In the genomic region with DNA sequence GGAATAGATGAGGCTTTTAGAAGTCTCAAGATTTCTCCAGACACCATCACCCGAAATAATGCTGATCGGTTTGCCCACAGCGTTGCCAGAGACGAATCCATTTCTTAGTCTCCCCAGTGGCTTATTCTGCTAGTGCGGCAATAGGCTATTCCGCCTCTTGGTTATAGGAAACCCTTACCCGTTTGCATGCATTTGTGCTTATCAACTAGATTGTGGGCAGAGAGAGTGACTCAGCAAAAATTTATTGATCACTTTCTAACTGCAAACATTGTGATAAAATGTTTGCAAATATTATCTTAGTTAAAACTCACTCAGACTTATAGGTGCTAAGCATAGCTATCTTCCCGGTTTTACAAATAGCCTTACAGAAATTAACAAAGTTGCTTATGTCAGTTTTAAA, we compare ENCODE assay signal across 2 mouse cellular contexts.
A peak's percentile ranks its signal among the peaks of the same experiment; 100 is the strongest.
TF ChIP-seq lines count a peak whose summit lies in the region.

No protein-coding gene starts in this region.

TF ChIP-seq in ES-E14, 5 proteins besides CTCF, POLR2A, EP300 and RAD21:
- TF ChIP-seq ZNF384 (IDR thresholded peaks at IDR 0.05; ENCODE audit: low read depth, low read length) (no peak), CHD2 (IDR thresholded peaks at IDR 0.05; ENCODE audit: low read depth, low read length) (no peak), ZC3H11A (IDR thresholded peaks at IDR 0.05; ENCODE audit: borderline replicate concordance, low read depth, low read length) (no peak), MAFK (IDR thresholded peaks at IDR 0.05; ENCODE audit: insufficient read depth, low read depth, low read length) (0 out of 2 replicates have a peak, but pooled peaks have one; percentile 63)

TF ChIP-seq in MEL, 35 proteins besides CTCF, POLR2A, EP300 and RAD21:
- TF ChIP-seq POLR2AphosphoS2 (IDR thresholded peaks at IDR 0.05; ENCODE audit: low read length) (no peak), CHD2 (IDR thresholded peaks at IDR 0.05; ENCODE audit: low read length) (no peak), KAT2A (conservative IDR thresholded peaks at IDR 0.05; ENCODE audit: low read depth, low read length) (no peak), USF1 (IDR thresholded peaks at IDR 0.05; ENCODE audit: low read depth, low read length) (no peak), TBP (IDR thresholded peaks at IDR 0.05; ENCODE audit: low read depth, low read length) (no peak), MAFK (IDR thresholded peaks at IDR 0.05; ENCODE audit: borderline replicate concordance, low read depth, low read length) (no peak), GABPA (IDR thresholded peaks at IDR 0.05; ENCODE audit: low read depth, low read length) (no peak)
